Mouse (Mus musculus) mouse embryonic stem cell (cell line): ENCODE measurements around the gene Samd4.

ENCODE experiments used
- in situ Hi-C, 2 experiments: fragments of 300-500 bp; cut with MboI; formaldehyde crosslinking; loops; 1 replicate in 1 of 2; 3 replicates in 1 of 2; pipeline ENCODE4 v1.14.3; 2019 to 2020; ENCODE audit warnings: low sequenced_read_pairs in 2 of 2, low pct_unique_long_range_greater_than_20kb in 1 of 2, mixed read lengths in 1 of 2; ENCODE audit not compliant: unreplicated experiment in 1 of 2

The Samd4 gene

GRCm38 (mm10) chr14:47127987-47128386 is 245.3 kb downstream of the Samd4 start:
- in situ Hi-C loops = no loop called here

DNA sequence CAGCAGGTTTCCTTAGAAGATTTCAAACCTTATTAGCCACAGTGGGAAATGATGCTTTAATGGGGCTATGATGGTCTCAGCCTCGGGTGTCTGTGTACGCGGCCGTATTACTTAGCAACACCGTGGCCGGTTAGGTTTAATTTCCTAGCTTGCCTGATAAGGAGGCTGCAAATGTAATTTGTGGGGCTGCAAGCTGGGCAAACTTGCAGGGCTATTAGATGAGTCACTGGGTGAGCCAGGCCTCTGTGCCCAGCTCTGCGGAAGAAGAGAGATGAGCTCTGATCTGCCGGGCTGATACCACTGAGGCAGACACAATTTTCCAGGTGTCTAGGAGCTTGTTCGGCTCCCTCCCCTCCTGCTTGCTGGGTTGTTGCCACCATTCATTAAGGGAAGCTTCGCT is 251.3 kb downstream of the Samd4 start:
- in situ Hi-C loops = no loop called here

DNA sequence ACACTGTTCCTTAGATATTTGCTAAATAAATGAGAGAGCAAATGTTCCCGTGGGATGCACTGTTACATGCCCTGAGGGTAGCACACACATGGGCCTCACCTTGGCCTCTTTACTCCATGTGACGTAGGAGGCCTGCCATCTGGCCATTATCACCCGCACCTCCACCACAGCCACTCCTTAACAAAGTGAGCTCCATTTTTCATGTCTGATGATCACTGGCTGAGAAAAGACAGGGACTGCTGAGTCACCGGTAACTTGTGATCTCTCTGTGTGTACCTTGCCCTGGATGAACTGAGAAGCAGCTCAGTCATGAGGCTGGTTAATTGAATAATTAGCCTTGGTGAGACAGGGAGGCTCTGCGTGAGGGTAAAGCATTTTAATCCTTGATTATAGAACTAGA is 254.0 kb downstream of the Samd4 start:
- in situ Hi-C loops = no loop called here

DNA sequence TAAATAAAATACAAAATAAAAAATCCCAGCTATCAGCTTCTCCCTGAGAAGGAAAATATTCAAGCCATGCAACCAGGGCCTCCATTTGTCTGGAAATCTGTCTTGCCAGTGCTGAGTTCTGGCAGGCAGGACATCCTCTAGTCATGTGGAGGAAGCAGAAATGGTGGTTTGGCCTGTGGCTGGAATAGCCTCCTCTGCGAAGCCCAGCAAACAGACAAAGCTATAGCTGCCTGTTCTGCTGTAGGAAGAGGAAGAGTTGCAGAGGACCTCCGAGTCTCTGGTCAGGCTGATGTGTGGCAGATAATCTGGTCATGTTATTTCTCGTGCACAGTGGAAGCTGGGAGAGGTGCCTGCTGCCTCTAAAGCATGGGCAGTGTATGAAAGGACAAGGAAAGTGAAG is 256.2 kb downstream of the Samd4 start:
- in situ Hi-C loops = no loop called here

DNA sequence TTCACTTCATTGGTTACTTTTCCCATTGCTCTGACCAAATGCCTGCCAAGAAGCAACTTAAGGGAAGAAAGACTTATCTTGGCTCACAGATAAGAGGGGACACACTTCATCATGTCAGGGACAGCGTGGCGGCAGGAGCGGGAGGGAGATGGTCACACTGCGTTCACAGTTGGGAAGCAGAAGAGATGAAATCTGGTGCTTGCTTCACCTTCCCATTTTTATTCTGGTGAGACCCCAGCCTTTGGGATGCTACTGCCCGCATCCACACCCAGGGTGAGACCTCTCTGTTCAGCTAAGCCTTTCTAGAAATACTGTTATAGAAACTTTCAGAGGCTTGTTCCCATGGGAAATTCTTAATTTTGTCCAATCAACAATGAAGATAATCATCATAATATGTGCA is 261.7 kb downstream of the Samd4 start:
- in situ Hi-C loops = no loop called here

GRCm38 (mm10) chr14:47151306-47151705 is 268.7 kb downstream of the Samd4 start:
- in situ Hi-C loops = no loop called here

DNA sequence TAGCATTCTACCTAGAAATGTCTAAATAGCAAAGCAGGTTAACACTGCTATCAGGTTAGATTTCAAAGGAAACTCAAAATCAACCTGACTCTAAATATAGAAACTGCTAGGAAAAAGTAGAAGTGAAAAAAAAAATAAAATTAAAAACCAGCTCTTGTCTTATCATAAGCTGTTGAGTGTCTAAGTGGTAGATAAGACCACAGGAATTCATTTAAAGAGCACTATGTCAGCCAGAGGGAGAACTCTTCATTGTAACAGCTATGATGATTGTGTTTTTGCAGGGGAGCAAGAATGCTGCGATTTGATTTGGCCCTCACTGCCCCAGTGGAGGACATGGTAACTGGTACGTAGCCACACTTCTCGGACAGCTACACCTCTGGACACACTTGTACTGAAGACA is 271.6 kb downstream of the Samd4 start:
- in situ Hi-C loops = no loop called here
